Mouse (Mus musculus): ENCODE measurements around the gene Antxr1.

- TF ChIP-seq CTCF (IDR thresholded peaks at IDR 0.05; ENCODE audit: low read depth) (no peak), EP300 (IDR thresholded peaks at IDR 0.05; ENCODE audit: low read depth) (no peak)
Measured at GRCm38 (mm10) chr6:87115981-87116380, 219.6 kb downstream of the Antxr1 start.
